8 mouse cellular contexts compared by ENCODE assay signal in the genomic region with DNA sequence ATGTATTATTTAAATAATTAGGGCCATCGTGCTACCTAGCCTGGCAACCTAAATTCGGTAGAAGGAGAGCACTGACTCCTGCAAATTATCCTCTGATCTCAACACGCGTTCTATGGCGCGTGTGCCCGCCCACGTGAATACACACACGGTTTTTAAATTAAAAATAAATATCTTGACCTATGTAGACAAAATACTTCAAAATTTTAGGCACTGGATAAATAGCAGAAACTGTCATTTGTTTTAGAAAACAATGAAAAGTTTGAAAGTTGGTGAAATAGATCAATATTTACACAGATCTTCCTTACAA. TPM values are rescaled to one million over a fixed set of nuclear protein-coding genes. Genes with fewer than 3 reads are reported as not detected.
A peak's percentile ranks its signal among the peaks of the same experiment; 100 is the strongest.
DNase-seq lines count a peak whose midpoint lies in the region; ATAC-seq and TF ChIP-seq lines count a peak whose summit lies in the region.

No protein-coding gene starts in this region.

- no peaks in the 10 kb centered on the region for H3K9me3 ChIP-seq in heart, embryonic 14.5 days (ENCODE audit: control insufficient read depth, low read length)
- H3K9me3 ChIP-seq in G1E (replicated peaks) = no peaks in the 10 kb centered on the region
- H3K9me3 ChIP-seq in hindbrain, embryonic 12.5 days (replicated peaks) = no peaks in the 10 kb centered on the region
- no peaks in the 10 kb centered on the region for H3K9me3 ChIP-seq in midbrain, embryonic 10.5 days (replicated peaks)

- DNase-seq in heart, postnatal 10 days = no peak
- no peak for DNase-seq in G1E (ENCODE audit: low spot score)
- no peak for DNase-seq in midbrain, embryonic 10.5 days (ENCODE audit: low spot score)
- no peak for DNase-seq in ovary, adult 18-20 months (ENCODE audit: low spot score)
- no peak for DNase-seq in ovary, postnatal 36 days (ENCODE audit: low spot score)
- DNase-seq in left cerebral cortex, postnatal 10 days (ENCODE audit: extremely low spot score in 1 of 2, low spot score in 2 of 2) = no peak

- ATAC-seq in heart, embryonic 14.5 days (ENCODE audit: insufficient number of reproducible peaks, insufficient read depth, low FRiP score, low read depth) = no peak
- ATAC-seq in G1E (ENCODE audit: extremely low read depth, insufficient number of reproducible peaks, low FRiP score, poor library complexity, severe bottlenecking) = no peak
- no peak for ATAC-seq in hindbrain, embryonic 12.5 days (ENCODE audit: low FRiP score)

- TF ChIP-seq CTCF in G1E (IDR thresholded peaks at IDR 0.05; ENCODE audit: low read depth, low read length) = no peak

- no peak overlapping the region for H3K27ac ChIP-seq in heart, embryonic 14.5 days (replicated peaks in 1 of 2; ENCODE audit: control insufficient read depth in 1 of 2, insufficient read depth in 1 of 2, low read depth in 2 of 2, low read length in 2 of 2)
- H3K27ac ChIP-seq in hindbrain, embryonic 12.5 days = no peak overlapping the region
- H3K27ac ChIP-seq in midbrain, embryonic 10.5 days (replicated peaks) = peak overlapping the region; percentile 86; the same call in 1 of the 2 replicates

- H3K9ac ChIP-seq in heart, embryonic 14.5 days (ENCODE audit: low read length) = peak overlapping the region; percentile 71
- peak overlapping the region; percentile 57; the same call in 1 of the 2 replicates for H3K9ac ChIP-seq in hindbrain, embryonic 12.5 days

- H3K36me3 ChIP-seq in heart, embryonic 14.5 days (ENCODE audit: control insufficient read depth, insufficient read depth, low read length) = peaks cover 24% of the 10 kb centered on the region
- peaks cover 22% of the 10 kb centered on the region for H3K36me3 ChIP-seq in G1E (replicated peaks)
- peaks cover 17% of the 10 kb centered on the region for H3K36me3 ChIP-seq in hindbrain, embryonic 12.5 days
- H3K36me3 ChIP-seq in midbrain, embryonic 10.5 days = peaks cover 26% of the 10 kb centered on the region

- H3K4me2 ChIP-seq in heart, embryonic 14.5 days (ENCODE audit: low read length) = peak overlapping the region; percentile 79
- peak overlapping the region; percentile 66 for H3K4me2 ChIP-seq in hindbrain, embryonic 12.5 days (replicated peaks)

- no peaks in the 10 kb centered on the region for H3K27me3 ChIP-seq in heart, embryonic 14.5 days (ENCODE audit: control insufficient read depth, insufficient read depth, low read length)
- H3K27me3 ChIP-seq in G1E (ENCODE audit: insufficient read depth, low read length) = peaks cover 3% of the 10 kb centered on the region; the same call in 1 of the 2 replicates
- H3K27me3 ChIP-seq in hindbrain, embryonic 12.5 days = peaks cover 7% of the 10 kb centered on the region; the same call in 1 of the 2 replicates
- no peaks in the 10 kb centered on the region for H3K27me3 ChIP-seq in midbrain, embryonic 10.5 days (ENCODE audit: low read depth, poor library complexity, severe bottlenecking)

- H3K4me3 ChIP-seq in heart, embryonic 14.5 days (ENCODE audit: control insufficient read depth in 1 of 2, insufficient read depth in 1 of 2, low read depth in 1 of 2, low read length in 2 of 2) = peak overlapping the region; percentile 53 to 79
- H3K4me3 ChIP-seq in G1E (ENCODE audit: low read depth, low read length) = peak overlapping the region; percentile 81
- H3K4me3 ChIP-seq in hindbrain, embryonic 12.5 days = peak overlapping the region; percentile 53
- peak overlapping the region; percentile 66 for H3K4me3 ChIP-seq in midbrain, embryonic 10.5 days

- 6% methylated on average over 9 of the region's 9 CpGs for WGBS in heart, embryonic 14.5 days
- 4% methylated on average over 9 of the region's 9 CpGs for WGBS in hindbrain, embryonic 12.5 days
- 6% methylated on average over 9 of the region's 9 CpGs for WGBS in midbrain, embryonic 10.5 days

- intact Hi-C loops in heart, postnatal 10 days (cut with DNase I) = no loop called here
- intact Hi-C loops in left cerebral cortex, postnatal 10 days (cut with DNase I) = no loop called here

- H3K4me1 ChIP-seq in heart, embryonic 14.5 days (ENCODE audit: control insufficient read depth in 2 of 2, insufficient read depth in 2 of 2, low read length in 2 of 2) = peaks cover 2 to 7% of the 10 kb centered on the region in 2 experiments; a peak in 3 of 4 replicates
- H3K4me1 ChIP-seq in G1E (ENCODE audit: insufficient read depth, low read depth, low read length) = peaks cover 11% of the 10 kb centered on the region
- H3K4me1 ChIP-seq in hindbrain, embryonic 12.5 days = peaks cover 8% of the 10 kb centered on the region
- peaks cover 9% of the 10 kb centered on the region for H3K4me1 ChIP-seq in midbrain, embryonic 10.5 days

RNA-seq across cellular contexts. Expression of a gene that starts 0.6 kb away (rescaled TPM):
- 32.7 and 33.2 TPM in 2 replicates for polyA plus RNA-seq in heart, embryonic 14.5 days (2014; fragmentation: Nextera tagmentation; extraction: Ambion mirVana)
- 10 to 100 TPM; 23.4 to 27.9 TPM for total RNA-seq in heart, postnatal 10 days (2021)
- total RNA-seq in G1E (2014; fragmentation: Nextera tagmentation) (41.9 and 65.5 TPM in 2 replicates), G1E (2017) (118 and 126 TPM in 2 replicates)
- polyA plus RNA-seq in G1E (2012) = 3.5 and 6.2 TPM in 2 replicates
- 50.6 and 66.1 TPM in 2 replicates for polyA plus RNA-seq in hindbrain, embryonic 12.5 days (2016; fragmentation: Nextera tagmentation; extraction: Ambion mirVana)
- 64.5 and 66.8 TPM in 2 replicates for polyA plus RNA-seq in midbrain, embryonic 10.5 days (2016; fragmentation: Nextera tagmentation; extraction: Ambion mirVana)
- total RNA-seq in left cerebral cortex, postnatal 10 days (2021) = 10 to 100 TPM; 26.6 to 27.9 TPM

RNA-seq across cellular contexts. Expression of a gene that starts 30.1 kb away (rescaled TPM):
- 20.8 TPM in 2 replicates for polyA plus RNA-seq in heart, embryonic 14.5 days (2014; fragmentation: Nextera tagmentation; extraction: Ambion mirVana)
- total RNA-seq in heart, postnatal 10 days (2021) = 10 to 100 TPM; 37.5 to 39.4 TPM
- total RNA-seq in G1E (2014; fragmentation: Nextera tagmentation) = 300 and 318 TPM in 2 replicates
- 102 and 131 TPM in 2 replicates for total RNA-seq in G1E (2017)
- polyA plus RNA-seq in G1E (2012) = 43.7 and 60.7 TPM in 2 replicates
- polyA plus RNA-seq in hindbrain, embryonic 12.5 days (2016; fragmentation: Nextera tagmentation; extraction: Ambion mirVana) = 26.3 and 26.4 TPM in 2 replicates
- polyA plus RNA-seq in midbrain, embryonic 10.5 days (2016; fragmentation: Nextera tagmentation; extraction: Ambion mirVana) = 19.7 and 20.6 TPM in 2 replicates
- 10 to 100 TPM; 28.6 to 31.7 TPM for total RNA-seq in left cerebral cortex, postnatal 10 days (2021)
